Mouse (Mus musculus) heart, embryonic 15.5 days (tissue): ENCODE data around the gene Cdkn2aipnl. TPM values are rescaled to one million over a fixed set of nuclear protein-coding genes. Genes with fewer than 3 reads are reported as not detected.

ENCODE experiments used
- ATAC-seq: fragments of 200-750 bp; cut with Nextera tagmentation; replicated peaks from 2 replicates; pipeline ENCODE4 v1.8.0; 2017; ENCODE audit warnings: low read depth, moderate TSS enrichment; ENCODE audit not compliant: insufficient number of reproducible peaks, insufficient read depth, low FRiP score
- H3K27ac ChIP-seq: fragments of 300-500 bp; sonication (generic); 2 replicates; pipeline ENCODE4 v1.5.1; 2015; ENCODE audit warnings: mild to moderate bottlenecking, inconsistent platforms
- H3K27me3 ChIP-seq: fragments of 300-500 bp; sonication (generic); 2 replicates; pipeline ENCODE4 v1.6.1; 2015; ENCODE audit warnings: inconsistent platforms
- H3K36me3 ChIP-seq: fragments of 300-500 bp; sonication (generic); 2 replicates; pipeline ENCODE4 v1.6.1; 2015; ENCODE audit warnings: mild to moderate bottlenecking, inconsistent platforms
- H3K4me1 ChIP-seq: fragments of 300-500 bp; sonication (generic); replicated peaks from 2 replicates; pipeline ENCODE4 v1.6.1; 2015; ENCODE audit warnings: inconsistent platforms
- H3K4me2 ChIP-seq: fragments of 300-500 bp; sonication (generic); 2 replicates; pipeline ENCODE4 v1.6.1; 2015; ENCODE audit warnings: inconsistent platforms, mild to moderate bottlenecking, moderate library complexity
- H3K4me3 ChIP-seq: fragments of 300-500 bp; sonication (generic); 2 replicates; pipeline ENCODE4 v1.5.1; 2015; ENCODE audit warnings: mild to moderate bottlenecking, inconsistent platforms
- H3K9ac ChIP-seq: fragments of 300-500 bp; sonication (generic); 2 replicates; pipeline ENCODE4 v1.6.1; 2015; ENCODE audit warnings: mild to moderate bottlenecking, inconsistent platforms
- H3K9me3 ChIP-seq: fragments of 300-500 bp; sonication (generic); replicated peaks from 2 replicates; pipeline ENCODE4 v1.6.1; 2016; ENCODE audit warnings: inconsistent platforms
- WGBS: fragments of 180-500 bp; shearing (Covaris S2); methylation state at CpG from one replicate; pipeline ENCODE4 v1.1.7; 2015; ENCODE audit warnings: mixed read lengths; 5-methylcytosine and 5-hydroxymethylcytosine counted together
- polyA plus RNA-seq: library from polyadenylated mRNA; unstranded; fragments of >200 nt; fragmentation: Nextera tagmentation; extraction: Ambion mirVana; gene quantifications from 2 replicates; pipeline ENCODE4 v1.2.1, GENCODE M21; 2015

Gene Cdkn2aipnl
- polyA plus RNA-seq, 1 experiment from 2014 or later: 60.6 TPM

GRCm38 (mm10) chr11:51969511-51969910 is 2.0 kb downstream of the Cdkn2aipnl start:
- no peak overlapping the region for H3K9ac ChIP-seq
- no peak overlapping the region for H3K4me2 ChIP-seq
- no peaks in the 10 kb centered on the region for H3K9me3 ChIP-seq
- ATAC-seq: no peak
- H3K4me1 ChIP-seq: peaks cover 10% of the 10 kb centered on the region
- 84% methylated on average over 2 of the region's 2 CpGs for WGBS
- no peak overlapping the region for H3K27ac ChIP-seq
- H3K36me3 ChIP-seq: peaks cover 46% of the 10 kb centered on the region
- H3K27me3 ChIP-seq: no peaks in the 10 kb centered on the region
- no peak overlapping the region for H3K4me3 ChIP-seq

GRCm38 (mm10) chr11:51971644-51972043 is 4.2 kb downstream of the Cdkn2aipnl start:
- H3K27me3 ChIP-seq: no peaks in the 10 kb centered on the region
- peaks cover 52% of the 10 kb centered on the region for H3K36me3 ChIP-seq

DNA sequence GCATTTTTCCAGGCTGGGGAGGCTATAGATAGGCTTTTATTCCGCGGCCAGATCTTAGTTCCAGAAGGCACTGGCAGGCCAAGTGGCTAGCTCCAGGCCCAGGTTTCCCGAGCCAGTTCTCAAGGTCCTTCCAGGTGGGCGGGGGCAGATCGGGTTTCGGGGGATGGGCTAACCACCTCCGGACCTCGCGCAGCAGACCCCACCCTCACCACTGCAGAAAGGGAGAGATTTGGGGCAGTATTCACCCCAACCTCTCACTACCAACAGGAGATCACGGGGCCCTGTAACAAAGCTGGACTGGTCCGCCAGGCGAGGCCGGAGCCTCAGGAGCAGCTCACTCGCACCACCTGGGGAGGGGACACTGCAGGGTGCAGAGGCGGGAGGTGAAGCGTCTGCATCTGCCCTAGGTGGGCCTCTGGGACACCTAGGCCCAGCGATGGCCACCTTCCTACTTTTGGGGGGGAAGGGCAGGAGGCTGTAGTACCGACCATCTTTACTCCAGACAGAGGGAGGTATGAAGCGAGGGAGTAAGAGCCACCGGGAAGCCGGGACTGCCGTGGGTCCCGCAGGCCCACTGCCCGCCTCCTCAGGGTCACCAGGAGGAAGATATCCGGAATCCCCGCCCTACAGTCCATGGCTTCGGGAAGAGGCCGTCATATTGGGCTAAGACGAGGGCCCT is 32.3 kb downstream of the Cdkn2aipnl start:
- peaks cover 33% of the 10 kb centered on the region for H3K4me1 ChIP-seq
- H3K4me2 ChIP-seq: peak overlapping the region; percentile 70
- peak; percentile 24 for ATAC-seq
- H3K27ac ChIP-seq: peak overlapping the region; percentile 97
- WGBS: under 1% methylated on average over 29 of the region's 29 CpGs
- H3K9ac ChIP-seq: peak overlapping the region; percentile 92
- H3K4me3 ChIP-seq: peak overlapping the region; percentile 87
- H3K27me3 ChIP-seq: no peaks in the 10 kb centered on the region
- H3K9me3 ChIP-seq: no peaks in the 10 kb centered on the region
- H3K36me3 ChIP-seq: peaks cover 31% of the 10 kb centered on the region

More at GRCm38 (mm10) chr11:51971644-51972043, 4.2 kb downstream of the Cdkn2aipnl start:
- Histone ChIP-seq H3K27ac (no peak overlapping the region), H3K9ac (no peak overlapping the region), H3K4me1 (peaks cover 13% of the 10 kb centered on the region), H3K9me3 (no peaks in the 10 kb centered on the region), H3K4me3 (no peak overlapping the region), H3K4me2 (no peak overlapping the region)
- ATAC-seq: no peak
- 88% methylated on average over 6 of the region's 6 CpGs for WGBS

DNA sequence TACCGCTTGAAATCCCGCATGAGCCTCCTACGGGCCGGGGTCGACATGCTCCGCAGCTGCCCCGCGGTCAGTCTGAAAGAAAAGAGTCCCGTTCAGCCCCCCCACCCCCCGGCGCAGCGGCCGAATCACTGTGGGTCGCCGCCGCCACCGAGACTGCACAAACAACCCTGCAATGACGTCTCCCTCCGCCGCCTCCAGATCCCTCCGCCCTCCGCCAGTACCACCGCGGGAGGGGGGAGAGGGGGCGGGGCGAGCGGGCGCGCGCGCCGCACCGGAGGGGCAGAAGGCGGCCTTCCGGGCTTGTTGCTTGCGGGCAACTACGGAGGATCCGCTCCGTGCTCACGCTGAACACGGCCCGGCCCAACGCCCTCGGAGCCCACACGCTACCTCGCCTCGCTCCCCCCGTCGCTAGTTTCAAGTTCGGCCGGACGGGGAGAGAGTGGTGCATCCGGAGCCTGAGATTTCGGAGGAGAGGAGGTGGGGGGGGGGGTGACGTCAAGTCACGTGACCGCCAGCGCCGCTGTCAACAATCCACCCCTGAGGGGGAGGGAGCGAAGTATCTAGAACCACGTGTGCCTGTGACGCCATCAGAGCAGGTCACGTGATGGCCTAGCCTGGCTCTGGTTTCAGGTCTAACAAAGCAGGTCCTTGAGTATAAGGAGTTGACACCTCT is 33.0 kb downstream of the Cdkn2aipnl start, which contains the start of gene Ube2b:
TSS of gene Ube2b (minus strand) at position 473 of the 673 bp plus-strand sequence.
- peak within 1 kb of the TSS; percentile 92 for H3K9ac ChIP-seq
- WGBS: under 1% methylated on average over 55 of the region's 63 CpGs
- ATAC-seq: peak; percentile 76

DNA sequence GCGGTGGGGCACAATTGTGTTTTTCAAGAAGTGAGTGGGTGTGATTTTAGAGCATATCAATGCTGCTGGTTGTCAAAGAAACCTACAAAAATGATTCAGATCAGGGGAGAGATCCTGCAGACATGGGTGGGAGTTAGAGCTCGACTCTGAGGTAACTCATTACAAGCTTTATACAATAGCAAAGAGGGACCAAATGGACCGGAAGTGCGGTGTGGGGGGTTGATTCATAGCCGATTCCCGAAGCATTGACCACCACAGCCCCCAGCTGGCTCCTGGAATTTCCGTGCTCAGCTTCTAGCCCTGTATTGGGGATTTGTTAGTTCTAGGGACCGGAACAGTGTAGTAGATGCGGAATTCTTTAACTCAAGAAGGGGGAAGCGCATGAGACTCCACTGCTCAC is 33.9 kb downstream of the Cdkn2aipnl start:
- Histone ChIP-seq H3K27ac (peak overlapping the region; percentile 97), H3K9ac (no peak overlapping the region; the same call in 1 of the 2 replicates), H3K36me3 (peaks cover 15% of the 10 kb centered on the region), H3K27me3 (no peaks in the 10 kb centered on the region), H3K4me2 (peak overlapping the region; percentile 70), H3K9me3 (no peaks in the 10 kb centered on the region), H3K4me3 (peak overlapping the region; percentile 87), H3K4me1 (peaks cover 33% of the 10 kb centered on the region)
- 70% methylated on average over 10 of the region's 10 CpGs for WGBS
- ATAC-seq: no peak

More for the DNA sequence above, 33.0 kb downstream of the Cdkn2aipnl start, which contains the start of gene Ube2b:
- Histone ChIP-seq H3K9me3 (no peaks in the 10 kb centered on the region), H3K36me3 (peaks cover 24% of the 10 kb centered on the region), H3K27me3 (no peaks in the 10 kb centered on the region), H3K4me2 (peak within 1 kb of the TSS; percentile 70), H3K4me1 (peaks cover 33% of the 10 kb centered on the region), H3K4me3 (peak within 1 kb of the TSS; percentile 87), H3K27ac (peak within 1 kb of the TSS; percentile 97)

GRCm38 (mm10) chr11:52001861-52002260 is 34.4 kb downstream of the Cdkn2aipnl start:
- H3K9me3 ChIP-seq: no peaks in the 10 kb centered on the region
- H3K4me3 ChIP-seq: no peak overlapping the region
- peaks cover 9% of the 10 kb centered on the region for H3K36me3 ChIP-seq
- ATAC-seq: no peak
- no peak overlapping the region for H3K9ac ChIP-seq
- no peaks in the 10 kb centered on the region for H3K27me3 ChIP-seq
- H3K4me2 ChIP-seq: peak overlapping the region; percentile 70; the same call in 1 of the 2 replicates
- WGBS: 90% methylated on average over 8 of the region's 8 CpGs
- H3K27ac ChIP-seq: peak overlapping the region; percentile 97; the same call in 1 of the 2 replicates
- H3K4me1 ChIP-seq: peaks cover 30% of the 10 kb centered on the region

DNA sequence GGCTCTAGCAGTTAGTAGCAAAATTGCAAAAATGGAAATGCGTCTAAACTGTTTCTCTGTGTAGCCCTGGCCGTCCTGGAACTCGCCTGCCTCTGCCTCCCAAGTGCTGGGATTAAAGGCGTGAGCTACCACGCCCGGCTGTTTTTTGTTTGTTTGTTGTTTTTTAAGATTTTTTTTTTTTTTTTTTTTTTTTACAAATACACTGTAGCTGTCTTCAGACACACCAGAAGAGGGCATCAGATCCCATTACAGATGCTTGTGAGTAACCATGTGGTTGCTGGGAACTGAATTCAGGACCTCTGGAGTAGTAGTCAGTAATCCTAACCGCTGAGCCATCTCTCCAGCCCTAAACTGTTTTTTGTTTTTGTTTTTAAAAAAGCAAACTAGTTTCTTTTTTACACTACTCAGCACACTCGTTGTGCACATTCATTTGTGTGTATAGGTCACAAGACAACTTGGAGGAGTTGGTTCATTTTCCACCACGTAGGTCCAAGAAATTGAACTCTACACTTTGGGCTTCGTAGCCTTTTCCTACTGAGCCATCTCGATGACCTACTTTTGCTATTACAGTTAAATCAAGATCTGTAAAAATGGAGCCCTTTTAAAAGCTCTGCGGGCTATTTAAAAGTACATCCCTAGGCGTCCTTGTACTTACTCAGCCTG is 35.5 kb downstream of the Cdkn2aipnl start:
- Histone ChIP-seq H3K4me1 (peaks cover 20% of the 10 kb centered on the region), H3K27me3 (no peaks in the 10 kb centered on the region), H3K9ac (peak overlapping the region; percentile 84), H3K27ac (peak overlapping the region; percentile 97), H3K36me3 (no peaks in the 10 kb centered on the region; the same call in 1 of the 2 replicates), H3K9me3 (no peaks in the 10 kb centered on the region), H3K4me2 (peak overlapping the region; percentile 71), H3K4me3 (peak overlapping the region; percentile 88)
- WGBS: 73% methylated on average over 13 of the region's 13 CpGs
- no peak for ATAC-seq

GRCm38 (mm10) chr11:52003505-52003771 is 36.0 kb downstream of the Cdkn2aipnl start:
- Histone ChIP-seq H3K36me3 (no peaks in the 10 kb centered on the region), H3K4me3 (peak overlapping the region; percentile 88), H3K27me3 (no peaks in the 10 kb centered on the region), H3K27ac (peak overlapping the region; percentile 97), H3K9ac (peak overlapping the region; percentile 84), H3K4me2 (peak overlapping the region; percentile 71), H3K9me3 (no peaks in the 10 kb centered on the region), H3K4me1 (peaks cover 16% of the 10 kb centered on the region)
- 15% methylated on average over 4 of the region's 4 CpGs for WGBS
- no peak for ATAC-seq

GRCm38 (mm10) chr11:52003772-52004528 is 36.5 kb downstream of the Cdkn2aipnl start, which contains the start of gene Cdkl3:
Cdkl3 (plus strand) TSS chr11:52004221.
- Histone ChIP-seq H3K4me2 (peak within 1 kb of the TSS; percentile 71), H3K4me3 (peak within 1 kb of the TSS; percentile 88), H3K9me3 (no peaks in the 10 kb centered on the region), H3K27ac (peak within 1 kb of the TSS; percentile 97), H3K9ac (peak within 1 kb of the TSS; percentile 84), H3K27me3 (no peaks in the 10 kb centered on the region), H3K4me1 (peaks cover 11% of the 10 kb centered on the region), H3K36me3 (no peaks in the 10 kb centered on the region)
- WGBS: under 1% methylated on average over 51 of the region's 51 CpGs
- peak; percentile 90 for ATAC-seq

GRCm38 (mm10) chr11:52005586-52005985 is 38.1 kb downstream of the Cdkn2aipnl start:
- Histone ChIP-seq H3K4me2 (peak overlapping the region; percentile 38; the same call in 1 of the 2 replicates), H3K4me3 (no peak overlapping the region), H3K9ac (no peak overlapping the region), H3K27me3 (no peaks in the 10 kb centered on the region), H3K4me1 (peaks cover 10% of the 10 kb centered on the region), H3K36me3 (no peaks in the 10 kb centered on the region), H3K27ac (no peak overlapping the region), H3K9me3 (no peaks in the 10 kb centered on the region)
- no peak for ATAC-seq
- 62% methylated on average over 2 of the region's 2 CpGs for WGBS
